Mouse (Mus musculus) myocyte (in vitro differentiated cells): ENCODE measurements around the gene Clasp1. TPM values are rescaled to one million over a fixed set of nuclear protein-coding genes. Genes with fewer than 3 reads are reported as not detected.

ENCODE experiments used
- H3K27me3 ChIP-seq: one replicate; pipeline ENCODE4 v1.6.1; 2011; ENCODE audit not compliant: control insufficient read depth, insufficient read depth, insufficient read length
- H3K36me3 ChIP-seq: one replicate; pipeline ENCODE4 v1.6.1; 2011; ENCODE audit not compliant: control insufficient read depth, insufficient read depth
- H3K4me2 ChIP-seq: one replicate; pipeline ENCODE4 v1.6.1; 2011; ENCODE audit warnings: low read depth, control low read depth
- H3K4me3 ChIP-seq: one replicate; pipeline ENCODE4 v1.5.1; 2011; ENCODE audit warnings: mild to moderate bottlenecking, control low read depth, moderate library complexity
- H3K79me2 ChIP-seq: one replicate; pipeline ENCODE4 v1.6.1; 2011; ENCODE audit not compliant: control insufficient read depth, insufficient read depth
- H3ac ChIP-seq: one replicate; pipeline ENCODE4 v1.6.1; 2011; ENCODE audit not compliant: control insufficient read depth, insufficient read length
- CEBPB ChIP-seq: IDR thresholded peaks from 2 replicates; pipeline ENCODE4 v1.6.1; 2011; ENCODE audit warnings: mild to moderate bottlenecking, moderate library complexity; ENCODE audit not compliant: poor library complexity, insufficient read depth, severe bottlenecking
- E2F4 ChIP-seq: IDR thresholded peaks from one replicate; pipeline ENCODE4 v1.6.1; 2011; ENCODE audit warnings: mild to moderate bottlenecking, control low read depth, moderate library complexity; ENCODE audit not compliant: insufficient read depth
- MAX ChIP-seq: IDR thresholded peaks from one replicate; pipeline ENCODE4 v1.6.1; 2011; ENCODE audit warnings: low read depth, mild to moderate bottlenecking, control low read depth
- MYOD1 ChIP-seq, 3 experiments: IDR thresholded peaks; one replicate each; pipeline ENCODE4 v1.6.1; 2011; ENCODE audit warnings: control low read depth in 2 of 3, low read depth in 2 of 3, mild to moderate bottlenecking in 2 of 3, moderate library complexity in 1 of 3; ENCODE audit not compliant: insufficient read length in 2 of 3, control insufficient read depth in 1 of 3
- MYOG ChIP-seq, 3 experiments: IDR thresholded peaks; one replicate each; pipeline ENCODE4 v1.6.1; 2011; ENCODE audit warnings: control low read depth in 2 of 3, low read depth in 2 of 3, mild to moderate bottlenecking in 2 of 3; ENCODE audit not compliant: insufficient read length in 2 of 3, control insufficient read depth in 1 of 3, insufficient read depth in 1 of 3
- POLR2A ChIP-seq: IDR thresholded peaks from one replicate; pipeline ENCODE4 v1.6.1; 2011; ENCODE audit warnings: low read depth, mild to moderate bottlenecking, control low read depth, moderate library complexity; ENCODE audit not compliant: insufficient read length
- POLR2AphosphoS2 ChIP-seq: IDR thresholded peaks from one replicate; pipeline ENCODE4 v1.6.1; 2011; ENCODE audit warnings: low read depth, control low read depth; ENCODE audit not compliant: insufficient read length
- REST ChIP-seq: IDR thresholded peaks from one replicate; pipeline ENCODE4 v1.6.1; 2011; ENCODE audit warnings: mild to moderate bottlenecking, control low read depth, moderate library complexity; ENCODE audit not compliant: insufficient read depth, insufficient read length
- SRF ChIP-seq: IDR thresholded peaks from one replicate; pipeline ENCODE4 v1.6.1; 2011; ENCODE audit warnings: low read depth; ENCODE audit not compliant: control insufficient read depth, insufficient read length
- TCF12 ChIP-seq: IDR thresholded peaks from one replicate; pipeline ENCODE4 v1.6.1; 2011; ENCODE audit warnings: mild to moderate bottlenecking, control low read depth; ENCODE audit not compliant: poor library complexity, insufficient read depth, severe bottlenecking
- TCF3 ChIP-seq: IDR thresholded peaks from one replicate; pipeline ENCODE4 v1.6.1; 2011; ENCODE audit warnings: low read depth, control low read depth; ENCODE audit not compliant: insufficient read length
- USF1 ChIP-seq: IDR thresholded peaks from one replicate; pipeline ENCODE4 v1.6.1; 2011; ENCODE audit warnings: low read depth, mild to moderate bottlenecking, control low read depth, moderate library complexity
- polyA plus RNA-seq: library from polyadenylated mRNA; unstranded; fragments of >200 nt; fragmentation: generic; extraction: Trizol; gene quantifications from one replicate; pipeline ENCODE4 v1.2.1, GENCODE M21; 2012; ENCODE audit warnings: missing spikeins

The Clasp1 gene
- polyA plus RNA-seq, 1 experiment, result 31.1 TPM

- TF ChIP-seq TCF3 (no peak), MYOG (IDR thresholded peaks at IDR 0.05; ENCODE audit: control insufficient read depth in 1 of 3, insufficient read depth in 1 of 3, insufficient read length in 2 of 3, low read depth in 2 of 3) (no peak), TCF12 (no peak), MYOD1 (IDR thresholded peaks at IDR 0.05; ENCODE audit: control insufficient read depth in 1 of 3, insufficient read length in 2 of 3, low read depth in 2 of 3) (no peak), POLR2A (no peak), CEBPB (no peak), REST (no peak), SRF (no peak), POLR2AphosphoS2 (no peak), E2F4 (no peak), MAX (no peak), USF1 (no peak)
- Histone ChIP-seq H3K4me3 (no peak overlapping the region), H3ac (no peak overlapping the region), H3K27me3 (no peaks in the 10 kb centered on the region), H3K36me3 (peaks cover 4% of the 10 kb centered on the region), H3K4me2 (no peak overlapping the region), H3K79me2 (peaks cover 98% of the 10 kb centered on the region)
Observed at GRCm38 (mm10) chr1:118402556-118402955, 13.7 kb downstream of the Clasp1 start.

GRCm38 (mm10) chr1:118402966-118403365 lies 14.1 kb downstream of the Clasp1 start:
- peaks cover 4% of the 10 kb centered on the region for H3K36me3 ChIP-seq
- H3K4me3 ChIP-seq, result no peak overlapping the region
- H3ac ChIP-seq, result no peak overlapping the region
- TF ChIP-seq SRF (no peak), CEBPB (no peak), TCF3 (no peak), USF1 (no peak), MAX (no peak), MYOG (IDR thresholded peaks at IDR 0.05; ENCODE audit: control insufficient read depth in 1 of 3, insufficient read depth in 1 of 3, insufficient read length in 2 of 3, low read depth in 2 of 3) (no peak), MYOD1 (IDR thresholded peaks at IDR 0.05; ENCODE audit: control insufficient read depth in 1 of 3, insufficient read length in 2 of 3, low read depth in 2 of 3) (no peak), E2F4 (no peak), POLR2A (no peak)
- no peaks in the 10 kb centered on the region for H3K27me3 ChIP-seq
- H3K4me2 ChIP-seq, result no peak overlapping the region
- peaks cover 98% of the 10 kb centered on the region for H3K79me2 ChIP-seq

- no peaks in the 10 kb centered on the region for H3K27me3 ChIP-seq
- H3K4me3 ChIP-seq, result no peak overlapping the region
- H3ac ChIP-seq, result no peak overlapping the region
- TF ChIP-seq POLR2AphosphoS2 (no peak), MAX (no peak), MYOG (IDR thresholded peaks at IDR 0.05; ENCODE audit: control insufficient read depth in 1 of 3, insufficient read depth in 1 of 3, insufficient read length in 2 of 3, low read depth in 2 of 3) (no peak), TCF3 (no peak), REST (no peak), POLR2A (no peak), E2F4 (no peak), CEBPB (no peak), USF1 (no peak), TCF12 (no peak), SRF (no peak), MYOD1 (IDR thresholded peaks at IDR 0.05; ENCODE audit: control insufficient read depth in 1 of 3, insufficient read length in 2 of 3, low read depth in 2 of 3) (no peak)
- peaks cover 96% of the 10 kb centered on the region for H3K79me2 ChIP-seq
- H3K36me3 ChIP-seq, result peaks cover 4% of the 10 kb centered on the region
- no peak overlapping the region for H3K4me2 ChIP-seq
Observed at GRCm38 (mm10) chr1:118403440-118403839, 14.6 kb downstream of the Clasp1 start.

- Histone ChIP-seq H3K4me3 (no peak overlapping the region), H3K27me3 (no peaks in the 10 kb centered on the region), H3K36me3 (peaks cover 4% of the 10 kb centered on the region), H3K79me2 (peaks cover 85% of the 10 kb centered on the region), H3ac (no peak overlapping the region), H3K4me2 (no peak overlapping the region)
- TF ChIP-seq MYOD1 (IDR thresholded peaks at IDR 0.05; ENCODE audit: control insufficient read depth in 1 of 3, insufficient read length in 2 of 3, low read depth in 2 of 3) (peak in 2 of 3 experiments; percentile 10 to 61), POLR2AphosphoS2 (no peak), MYOG (IDR thresholded peaks at IDR 0.05; ENCODE audit: control insufficient read depth in 1 of 3, insufficient read depth in 1 of 3, insufficient read length in 2 of 3, low read depth in 2 of 3) (peak in 1 of 3 experiments; percentile 26)
Observed at GRCm38 (mm10) chr1:118407586-118408250, 18.9 kb downstream of the Clasp1 start.

- peaks cover 4% of the 10 kb centered on the region for H3K36me3 ChIP-seq
- H3K4me2 ChIP-seq, result no peak overlapping the region
- no peak overlapping the region for H3K4me3 ChIP-seq
- peaks cover 85% of the 10 kb centered on the region for H3K79me2 ChIP-seq
- no peak for TF ChIP-seq E2F4
- peak in 1 of 3 experiments; percentile 77 for TF ChIP-seq MYOG (IDR thresholded peaks at IDR 0.05; ENCODE audit: control insufficient read depth in 1 of 3, insufficient read depth in 1 of 3, insufficient read length in 2 of 3, low read depth in 2 of 3)
- peak in 2 of 3 experiments; percentile 27 to 51 for TF ChIP-seq MYOD1 (IDR thresholded peaks at IDR 0.05; ENCODE audit: control insufficient read depth in 1 of 3, insufficient read length in 2 of 3, low read depth in 2 of 3)
- no peak for TF ChIP-seq USF1
- TF ChIP-seq CEBPB, result no peak
- H3ac ChIP-seq, result no peak overlapping the region
- no peaks in the 10 kb centered on the region for H3K27me3 ChIP-seq
Observed at GRCm38 (mm10) chr1:118409249-118409648, 20.4 kb downstream of the Clasp1 start.
